Mouse (Mus musculus): ENCODE measurements around the gene Zim1. TPM values are rescaled to one million over a fixed set of nuclear protein-coding genes. Genes with fewer than 3 reads are reported as not detected.

The Zim1 gene
- polyA plus RNA-seq, 1 experiment from 2014 or later: 2.3 TPM

- Histone ChIP-seq H3K27ac (no peak overlapping the region), H3K9ac (replicated peaks) (no peak overlapping the region), H3K4me2 (replicated peaks) (no peak overlapping the region), H3K27me3 (no peaks in the 10 kb centered on the region), H3K4me3 (replicated peaks) (no peak overlapping the region), H3K9me3 (0 out of 2 replicates have a peak, but pooled peaks cover 2% of the 10 kb centered on the region), H3K36me3 (no peaks in the 10 kb centered on the region), H3K4me1 (replicated peaks) (no peaks in the 10 kb centered on the region)
- ATAC-seq: no peak
- WGBS: 91% methylated on average over 3 of the region's 3 CpGs
These were observed 50.4 kb downstream of the Zim1 start for GRCm38 (mm10) chr7:6645821-6646220.

GRCm38 (mm10) chr7:6638076-6638475 is 58.2 kb downstream of the Zim1 start:
- Histone ChIP-seq H3K4me1 (replicated peaks) (no peaks in the 10 kb centered on the region), H3K9me3 (peaks cover 24% of the 10 kb centered on the region), H3K27ac (no peak overlapping the region), H3K9ac (replicated peaks) (no peak overlapping the region), H3K36me3 (no peaks in the 10 kb centered on the region), H3K4me3 (replicated peaks) (no peak overlapping the region), H3K4me2 (replicated peaks) (no peak overlapping the region), H3K27me3 (no peaks in the 10 kb centered on the region)
- no peak for ATAC-seq
- WGBS: 90% methylated on average over 4 of the region's 4 CpGs

- 91% methylated on average over 4 of the region's 4 CpGs for WGBS
- H3K36me3 ChIP-seq: no peaks in the 10 kb centered on the region
- no peak overlapping the region for H3K4me2 ChIP-seq (replicated peaks)
- ATAC-seq: no peak
- no peaks in the 10 kb centered on the region for H3K27me3 ChIP-seq
- H3K4me3 ChIP-seq (replicated peaks): no peak overlapping the region
- peaks cover 28% of the 10 kb centered on the region for H3K9me3 ChIP-seq
- no peak overlapping the region for H3K27ac ChIP-seq
- H3K9ac ChIP-seq (replicated peaks): no peak overlapping the region
- no peaks in the 10 kb centered on the region for H3K4me1 ChIP-seq (replicated peaks)
These were observed 59.5 kb downstream of the Zim1 start for GRCm38 (mm10) chr7:6636741-6637140.

DNA sequence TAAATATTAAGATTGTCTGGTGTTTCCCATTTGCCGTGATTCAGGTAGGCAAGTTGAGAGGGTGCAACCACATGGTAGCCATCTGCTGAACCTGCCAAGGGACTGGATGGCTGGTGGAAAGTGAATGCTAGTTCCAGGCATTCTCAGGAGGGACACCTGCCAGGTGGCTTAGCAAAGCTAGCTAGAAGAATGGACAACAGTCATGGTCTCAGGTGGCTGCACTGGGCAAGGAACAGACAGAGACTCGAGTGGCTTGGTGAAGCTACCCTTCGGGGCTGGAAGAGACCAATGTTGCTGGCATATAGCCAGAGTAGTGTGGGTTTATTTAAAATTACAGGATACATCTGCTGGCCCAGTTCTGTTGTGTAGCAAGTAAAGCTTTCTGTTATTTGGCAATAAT is 60.4 kb downstream of the Zim1 start:
- no peak overlapping the region for H3K27ac ChIP-seq
- H3K4me1 ChIP-seq (replicated peaks): no peaks in the 10 kb centered on the region
- H3K4me3 ChIP-seq (replicated peaks): no peak overlapping the region
- H3K4me2 ChIP-seq (replicated peaks): no peak overlapping the region
- H3K9me3 ChIP-seq: peaks cover 28% of the 10 kb centered on the region
- H3K27me3 ChIP-seq: no peaks in the 10 kb centered on the region
- no peak for ATAC-seq
- H3K36me3 ChIP-seq: no peaks in the 10 kb centered on the region
- 85% methylated on average over 3 of the region's 3 CpGs for whole genome bisulfite sequencing
- H3K9ac ChIP-seq (replicated peaks): no peak overlapping the region

Other genes with a start within 250 kb of the Zim1 start
- not detected in 2 replicates for gene Olfr1336, start 240.3 kb downstream of the Zim1 start, polyA plus RNA-seq (2015; fragmentation: Nextera tagmentation; extraction: Ambion mirVana)
- gene Olfr1346, start 229.3 kb downstream of the Zim1 start, polyA plus RNA-seq (2015; fragmentation: Nextera tagmentation; extraction: Ambion mirVana): not detected in 2 replicates
- not detected in 2 replicates for gene Olfr5, start 209.5 kb downstream of the Zim1 start, polyA plus RNA-seq (2015; fragmentation: Nextera tagmentation; extraction: Ambion mirVana)
- gene Olfr1347, start 196.7 kb downstream of the Zim1 start, polyA plus RNA-seq (2015; fragmentation: Nextera tagmentation; extraction: Ambion mirVana): not detected in 2 replicates
- not detected in 2 replicates for gene Olfr1348, start 187.7 kb downstream of the Zim1 start, polyA plus RNA-seq (2015; fragmentation: Nextera tagmentation; extraction: Ambion mirVana)
- not detected in 2 replicates for gene Olfr1349, start 173.5 kb downstream of the Zim1 start, polyA plus RNA-seq (2015; fragmentation: Nextera tagmentation; extraction: Ambion mirVana)
- gene Olfr1350, start 131.6 kb downstream of the Zim1 start, polyA plus RNA-seq (2015; fragmentation: Nextera tagmentation; extraction: Ambion mirVana): not detected in 2 replicates
- gene Peg3, start 34.0 kb upstream of the Zim1 start, polyA plus RNA-seq (2015; fragmentation: Nextera tagmentation; extraction: Ambion mirVana): 82.9 and 87.2 TPM in 2 replicates
- 31.1 and 35.2 TPM in 2 replicates for gene Usp29, start 34.1 kb upstream of the Zim1 start, polyA plus RNA-seq (2015; fragmentation: Nextera tagmentation; extraction: Ambion mirVana)